Mouse (Mus musculus) cortical plate, adult 2 months (tissue): ENCODE data around the gene Pex6. TPM values are rescaled to one million over a fixed set of nuclear protein-coding genes. Genes with fewer than 3 reads are reported as not detected.
"Not testable (repeated sequence)": the region's sequence is repeated elsewhere in the genome, so short reads cannot be mapped to it uniquely, and the experiment has no call there.

Source experiments
- H3K27ac ChIP-seq: fragments of 200-500 bp; 2 replicates; pipeline ENCODE4 v1.5.1; 2012; ENCODE audit warnings: low read length, control low read depth, inconsistent platforms; ENCODE audit not compliant: insufficient read depth
- H3K4me1 ChIP-seq: fragments of 200-500 bp; 2 replicates; pipeline ENCODE4 v1.6.1; 2011; ENCODE audit warnings: low read length; ENCODE audit not compliant: control insufficient read depth, insufficient read depth
- H3K4me3 ChIP-seq: fragments of 200-500 bp; 2 replicates; pipeline ENCODE4 v1.5.1; 2011; ENCODE audit warnings: mild to moderate bottlenecking, low read length, control low read depth; ENCODE audit not compliant: insufficient read depth
- CTCF ChIP-seq: fragments of 200-500 bp; IDR thresholded peaks from 2 replicates; pipeline ENCODE4 v1.5.1; 2011; ENCODE audit warnings: mild to moderate bottlenecking, control low read depth, low read length; ENCODE audit not compliant: insufficient read depth; ENCODE audit errors: extremely low read depth
- POLR2A ChIP-seq: fragments of 200-500 bp; IDR thresholded peaks from 2 replicates; pipeline ENCODE4 v1.6.1; 2011; ENCODE audit warnings: mild to moderate bottlenecking, low read length, control low read depth; ENCODE audit not compliant: insufficient read depth; ENCODE audit errors: extremely low read depth
- polyA plus RNA-seq: library from polyadenylated mRNA; depleted of rRNA; stranded (reverse); fragments of >200 nt; gene quantifications from 2 replicates; pipeline ENCODE4 v1.2.3, GENCODE M21; 2012

The Pex6 gene
- polyA plus RNA-seq, 1 experiment, result 48.4 TPM

- Histone ChIP-seq H3K4me3 (no peak overlapping the region), H3K27ac (no peak overlapping the region), H3K4me1 (peaks cover 3% of the 10 kb centered on the region; the same call in 1 of the 2 replicates)
- TF ChIP-seq CTCF (no peak), POLR2A (no peak)
These were observed 38.0 kb downstream of the Pex6 start for GRCm38 (mm10) chr17:46749282-46749681.

GRCm38 (mm10) chr17:46750580-46750979 is 39.3 kb downstream of the Pex6 start:
- TF ChIP-seq POLR2A (no peak), CTCF (no peak)
- Histone ChIP-seq H3K27ac (no peak overlapping the region), H3K4me1 (peaks cover 3% of the 10 kb centered on the region; the same call in 1 of the 2 replicates), H3K4me3 (peak overlapping the region; percentile 88; the same call in 1 of the 2 replicates)

DNA sequence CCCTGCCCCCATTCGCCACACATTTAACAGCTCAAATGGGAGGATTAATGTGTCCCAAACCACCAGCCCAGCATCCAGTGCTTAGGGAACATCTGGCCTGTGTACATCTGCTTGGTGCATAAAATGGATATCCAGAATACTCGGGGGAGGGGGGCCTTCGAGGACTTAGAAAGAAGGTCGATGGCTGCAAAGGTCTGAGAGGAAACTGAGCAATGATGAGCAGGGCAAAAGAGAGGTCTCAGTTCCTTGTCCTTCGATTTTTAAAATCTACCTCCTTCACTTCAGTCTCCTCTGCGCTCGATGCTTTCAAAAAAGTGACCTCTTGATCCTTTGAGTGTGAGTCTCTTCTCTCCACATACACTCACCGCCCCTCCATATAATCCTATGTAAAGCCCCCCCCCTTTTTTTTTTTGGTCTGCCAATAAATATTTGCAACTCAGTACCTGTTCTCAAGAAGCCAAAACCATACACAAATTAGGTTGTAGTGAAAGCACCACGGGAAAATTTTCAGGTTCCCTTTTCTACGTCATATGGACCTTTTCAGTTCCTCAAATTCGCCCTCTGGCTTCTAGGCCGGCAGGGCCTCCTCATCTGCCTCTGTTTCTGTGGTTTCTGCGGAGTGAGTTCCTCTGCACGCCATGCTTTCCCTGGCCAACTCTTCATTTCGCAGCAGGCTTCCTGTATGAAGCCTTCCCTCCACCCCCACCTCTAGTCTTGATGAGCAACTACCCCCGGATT is 40.0 kb downstream of the Pex6 start:
- Histone ChIP-seq H3K4me3 (peak overlapping the region; percentile 88), H3K27ac (no peak overlapping the region), H3K4me1 (peaks cover 3% of the 10 kb centered on the region; the same call in 1 of the 2 replicates)
- no peak for TF ChIP-seq POLR2A
- no peak for TF ChIP-seq CTCF

DNA sequence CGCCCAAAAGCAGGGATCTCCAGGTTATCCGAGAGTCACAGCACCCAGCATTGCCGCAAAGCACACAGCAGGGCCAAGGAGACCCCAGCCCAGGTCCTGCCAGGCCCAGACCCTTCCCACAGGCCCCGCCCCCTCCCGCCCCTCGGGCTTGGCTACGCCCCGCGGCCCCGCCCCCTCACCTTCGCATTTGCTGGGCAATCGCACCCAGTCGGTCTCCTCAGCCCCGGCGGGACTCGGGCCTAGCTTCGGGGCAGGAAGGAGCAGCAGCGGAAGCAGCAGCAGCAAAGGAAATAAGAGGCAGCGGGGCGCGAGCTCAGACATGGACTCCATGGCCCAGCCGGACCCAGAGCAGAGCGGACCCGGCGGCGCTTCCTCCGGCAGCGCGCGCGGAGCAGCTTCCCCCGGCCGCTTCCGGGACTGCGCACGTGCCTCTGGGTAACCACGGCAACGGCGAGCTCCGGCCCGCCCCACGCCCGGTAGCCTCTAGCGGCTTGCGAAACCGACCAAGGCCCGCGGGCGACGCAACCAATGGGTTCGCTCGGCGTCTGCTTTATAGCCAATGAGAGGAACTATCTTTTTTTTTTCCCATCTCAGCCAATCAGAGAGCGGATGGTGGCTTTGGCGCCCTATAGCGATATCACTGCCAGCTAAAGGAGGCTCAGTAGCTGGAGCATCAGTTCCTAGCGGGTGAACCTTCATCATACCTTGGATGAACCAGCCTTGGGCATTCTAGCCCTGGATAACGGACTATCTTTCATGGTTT is 40.7 kb downstream of the Pex6 start, which contains the start of gene Cnpy3:
Cnpy3 (minus strand) TSS at position 421 of the 763 bp plus-strand sequence.
- peaks cover 3% of the 10 kb centered on the region; the same call in 1 of the 2 replicates for H3K4me1 ChIP-seq
- peak within 1 kb of the TSS; percentile 88 for H3K4me3 ChIP-seq
- TF ChIP-seq CTCF, result no peak
- TF ChIP-seq POLR2A, result peak; percentile 92
- no peak within 1 kb of the TSS for H3K27ac ChIP-seq

DNA sequence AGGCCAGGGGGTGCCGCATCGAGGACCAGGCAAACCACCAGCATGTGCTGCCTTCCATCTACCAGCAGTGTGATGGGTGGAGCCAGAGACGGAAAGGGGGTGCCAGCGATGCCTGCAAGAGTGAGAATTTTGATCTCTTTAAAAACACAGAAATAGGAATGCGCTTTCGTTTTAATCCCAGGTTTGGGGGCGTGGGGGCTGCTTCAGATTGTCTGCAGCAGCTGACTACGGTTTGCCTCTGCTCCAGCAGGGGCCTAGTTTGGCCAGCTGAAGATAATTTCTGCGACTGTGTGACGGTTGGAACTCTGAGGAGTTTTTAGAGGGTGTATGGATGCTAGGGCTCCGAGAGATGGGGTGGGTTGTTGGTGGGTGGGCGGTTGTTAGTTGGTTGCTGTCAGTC is 47.5 kb downstream of the Pex6 start:
- no peak for TF ChIP-seq POLR2A
- TF ChIP-seq CTCF, result no peak
- peak overlapping the region; percentile 31; the same call in 1 of the 2 replicates for H3K27ac ChIP-seq
- no peaks in the 10 kb centered on the region for H3K4me1 ChIP-seq
- H3K4me3 ChIP-seq, result no peak overlapping the region

DNA sequence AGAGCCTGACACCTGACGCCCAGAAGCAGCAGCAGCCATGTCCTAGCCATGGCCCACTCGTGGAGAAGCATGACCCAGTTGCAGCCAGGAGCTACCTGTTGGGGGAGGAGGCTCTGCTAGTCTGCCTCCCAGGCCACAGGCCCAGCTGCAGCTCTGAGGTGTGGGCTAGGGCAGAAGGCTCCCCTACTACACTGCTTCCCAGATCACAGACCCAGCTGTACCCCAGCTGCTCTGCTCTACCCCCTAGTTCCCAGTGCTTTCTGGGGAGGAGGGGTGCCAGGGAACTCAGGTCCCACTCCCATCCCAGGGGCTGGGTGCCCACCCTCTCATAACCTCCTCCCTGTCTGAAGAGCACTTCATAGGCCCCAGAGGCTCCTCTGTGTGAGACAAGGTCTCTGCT is 52.3 kb downstream of the Pex6 start, which contains the start of gene Ptcra:
Ptcra (minus strand) TSS at position 169 of the 400 bp plus-strand sequence.
- H3K27ac ChIP-seq, result peak within 1 kb of the TSS; percentile 56
- H3K4me3 ChIP-seq, result no peak within 1 kb of the TSS
- H3K4me1 ChIP-seq, result peaks cover 2% of the 10 kb centered on the region; the same call in 1 of the 2 replicates
- no peak for TF ChIP-seq CTCF
- TF ChIP-seq POLR2A, result no peak

GRCm38 (mm10) chr17:46764916-46765315 is 53.7 kb downstream of the Pex6 start:
- not testable (repeated sequence) for H3K4me3 ChIP-seq, H3K4me1 ChIP-seq
- peak overlapping the region; percentile 49; the same call in 1 of the 2 replicates for H3K27ac ChIP-seq

- TF ChIP-seq CTCF (no peak), POLR2A (no peak)
- peaks cover 2% of the 10 kb centered on the region; the same call in 1 of the 2 replicates for H3K4me1 ChIP-seq
- H3K27ac ChIP-seq, result no peak overlapping the region
- no peak overlapping the region for H3K4me3 ChIP-seq
These were observed 56.6 kb downstream of the Pex6 start for GRCm38 (mm10) chr17:46767868-46768267.

DNA sequence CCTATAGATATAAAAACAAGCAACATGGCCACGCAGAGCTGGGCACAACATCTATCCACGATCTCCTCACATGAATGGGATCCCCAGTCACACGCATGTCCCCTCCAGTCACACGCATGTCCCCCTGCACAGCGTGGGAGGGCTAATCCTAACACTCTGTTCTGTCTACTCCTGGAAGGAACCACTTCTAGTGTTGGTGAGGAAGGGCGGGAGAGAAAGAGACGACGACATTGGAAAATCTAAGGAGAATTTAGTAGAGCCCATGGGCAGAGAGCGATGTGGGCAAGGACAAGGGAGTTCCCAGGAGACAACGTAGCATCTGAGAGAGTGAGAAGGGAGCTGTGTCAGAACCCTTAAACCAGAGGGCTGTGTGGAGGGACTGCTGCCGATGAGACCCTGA is 59.3 kb downstream of the Pex6 start:
- no peak for TF ChIP-seq POLR2A
- no peak for TF ChIP-seq CTCF
- Histone ChIP-seq H3K4me3 (no peak overlapping the region), H3K4me1 (0 out of 2 replicates have a peak, but pooled peaks cover 2% of the 10 kb centered on the region), H3K27ac (no peak overlapping the region)
